Comparison of ENCODE assay signal across 25 mouse cellular contexts in the genomic region with DNA sequence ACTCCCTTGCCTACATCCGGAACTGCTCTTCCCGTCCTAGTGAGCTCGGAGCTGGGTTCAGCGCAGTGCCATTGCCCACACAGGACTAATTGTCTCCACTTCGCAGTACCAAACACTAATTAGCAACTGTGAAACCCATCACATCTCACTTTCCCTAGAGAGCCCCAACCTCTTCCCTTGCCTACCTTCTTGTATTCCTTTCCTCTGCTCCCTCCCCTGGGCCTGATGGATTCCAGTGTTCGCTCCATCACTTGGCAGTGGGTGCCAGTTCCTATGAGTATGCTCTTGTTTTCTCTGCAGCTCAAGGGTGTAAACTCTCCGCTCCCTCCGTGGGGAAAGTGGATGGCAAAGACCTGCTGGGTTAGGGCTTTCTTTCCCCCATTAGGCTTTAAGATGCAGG. TPM values are rescaled to one million over a fixed set of nuclear protein-coding genes. Genes with fewer than 3 reads are reported as not detected.
DNase-seq lines count a peak whose midpoint lies in the region; ATAC-seq and TF ChIP-seq lines count a peak whose summit lies in the region.
"Had no signal": no experiment of that assay in that cellular context is flagged by ENCODE, and none has a peak within 500 bp of the region (broad histone marks: within the 10 kb centered on the region; RNA-seq: fewer than 3 reads in every experiment).

No protein-coding gene starts in this region.

- TF ChIP-seq CTCF in forebrain, postnatal 0 days (IDR thresholded peaks at IDR 0.05; ENCODE audit: low read depth) = no peak
- no peak for TF ChIP-seq CTCF in olfactory bulb, adult 2 months (IDR thresholded peaks at IDR 0.05; ENCODE audit: insufficient read depth, low read depth, low read length)

- WGBS in forebrain, embryonic 10.5 days = 68% methylated on average over 8 of the region's 8 CpGs
- WGBS in forebrain, postnatal 0 days = 60% methylated on average over 8 of the region's 8 CpGs
- WGBS in heart, embryonic 15.5 days = 61% methylated on average over 8 of the region's 8 CpGs
- 72% methylated on average over 8 of the region's 8 CpGs for WGBS in midbrain, embryonic 11.5 days
- WGBS in midbrain, embryonic 16.5 days = 82% methylated on average over 8 of the region's 8 CpGs
- 35% methylated on average over 8 of the region's 8 CpGs for WGBS in olfactory bulb, adult 2 months

- H3K4me3 ChIP-seq in forebrain, embryonic 10.5 days = no peak overlapping the region
- no peak overlapping the region for H3K4me3 ChIP-seq in forebrain, postnatal 0 days (ENCODE audit: low read depth, low read length)
- H3K4me3 ChIP-seq in heart, embryonic 15.5 days = no peak overlapping the region
- no peak overlapping the region for H3K4me3 ChIP-seq in midbrain, embryonic 11.5 days (ENCODE audit: low read depth, low read length)
- no peak overlapping the region for H3K4me3 ChIP-seq in midbrain, embryonic 16.5 days (ENCODE audit: low read depth, low read length)
- H3K4me3 ChIP-seq in olfactory bulb, adult 2 months (ENCODE audit: insufficient read depth, low read depth, low read length) = no peak overlapping the region; the same call in 1 of the 2 replicates
- H3K4me3 ChIP-seq: hindbrain, embryonic 15.5 days; kidney, embryonic 15.5 days; limb, embryonic 13.5 days; liver, embryonic 12.5 days; megakaryocyte, embryonic 14.5 days had no signal

- TF ChIP-seq POLR2A in olfactory bulb, adult 2 months (IDR thresholded peaks at IDR 0.05; ENCODE audit: insufficient read depth, low read depth, low read length) = no peak

- no peak for DNase-seq in forebrain, embryonic 10.5 days (ENCODE audit: extremely low spot score, low spot score)
- DNase-seq in forebrain, postnatal 0 days = no peak
- no peak for DNase-seq in heart, postnatal 10 days
- peak; percentile 61 for DNase-seq in midbrain, embryonic 11.5 days (ENCODE audit: low spot score, missing footprints)
- DNase-seq in kidney, adult 9 months = no peak
- DNase-seq: adrenal gland, postnatal 14 days; cerebellum, adult 9-10 months; gastrocnemius, postnatal 36 days; heart, postnatal 36 days; kidney, postnatal 36 days; lung, adult 2 months; lung, postnatal 14 days; retina, postnatal 1 day; right cerebral cortex, postnatal 25 days; spleen, adult 18-20 months had no signal

- H3K4me2 ChIP-seq in forebrain, postnatal 0 days (ENCODE audit: low read depth) = no peak overlapping the region
- no peak overlapping the region for H3K4me2 ChIP-seq in heart, embryonic 15.5 days
- H3K4me2 ChIP-seq in midbrain, embryonic 11.5 days = no peak overlapping the region
- H3K4me2 ChIP-seq in midbrain, embryonic 16.5 days (ENCODE audit: low read length) = no peak overlapping the region
- H3K4me2 ChIP-seq: hindbrain, embryonic 15.5 days; kidney, embryonic 15.5 days; limb, embryonic 13.5 days; liver, embryonic 12.5 days had no signal

- no peaks in the 10 kb centered on the region for H3K9me3 ChIP-seq in forebrain, embryonic 10.5 days
- no peaks in the 10 kb centered on the region for H3K9me3 ChIP-seq in forebrain, postnatal 0 days (ENCODE audit: low read length)
- H3K9me3 ChIP-seq in heart, embryonic 15.5 days (replicated peaks) = no peaks in the 10 kb centered on the region
- no peaks in the 10 kb centered on the region for H3K9me3 ChIP-seq in midbrain, embryonic 11.5 days (ENCODE audit: control insufficient read depth, low read length)
- H3K9me3 ChIP-seq in midbrain, embryonic 16.5 days (replicated peaks; ENCODE audit: control insufficient read depth, low read length, poor library complexity, severe bottlenecking) = no peaks in the 10 kb centered on the region
- H3K9me3 ChIP-seq: hindbrain, embryonic 15.5 days; kidney, embryonic 15.5 days; limb, embryonic 13.5 days; liver, embryonic 12.5 days had no signal

- H3K27me3 ChIP-seq in forebrain, embryonic 10.5 days (ENCODE audit: poor library complexity, severe bottlenecking) = peaks cover 14% of the 10 kb centered on the region
- H3K27me3 ChIP-seq in forebrain, postnatal 0 days (ENCODE audit: insufficient read depth, low read length) = no peaks in the 10 kb centered on the region; the same call in 1 of the 2 replicates
- no peaks in the 10 kb centered on the region for H3K27me3 ChIP-seq in heart, embryonic 15.5 days
- no peaks in the 10 kb centered on the region for H3K27me3 ChIP-seq in midbrain, embryonic 11.5 days (ENCODE audit: control insufficient read depth, insufficient read depth, low read length)
- no peaks in the 10 kb centered on the region for H3K27me3 ChIP-seq in midbrain, embryonic 16.5 days (ENCODE audit: control insufficient read depth, insufficient read depth, low read depth, low read length)
- H3K27me3 ChIP-seq: hindbrain, embryonic 15.5 days had no signal

- H3K36me3 ChIP-seq in forebrain, embryonic 10.5 days (replicated peaks) = no peaks in the 10 kb centered on the region
- no peaks in the 10 kb centered on the region for H3K36me3 ChIP-seq in forebrain, postnatal 0 days (ENCODE audit: insufficient read depth)
- H3K36me3 ChIP-seq in heart, embryonic 15.5 days = no peaks in the 10 kb centered on the region
- no peaks in the 10 kb centered on the region for H3K36me3 ChIP-seq in midbrain, embryonic 11.5 days (ENCODE audit: control insufficient read depth, insufficient read depth, low read length)
- H3K36me3 ChIP-seq in midbrain, embryonic 16.5 days (ENCODE audit: control insufficient read depth, insufficient read depth, low read length) = no peaks in the 10 kb centered on the region
- H3K36me3 ChIP-seq: hindbrain, embryonic 15.5 days; kidney, embryonic 15.5 days; limb, embryonic 13.5 days; liver, embryonic 12.5 days had no signal

- 0 out of 2 replicates have a peak overlapping the region, but pooled peaks have one; percentile 20 for H3K27ac ChIP-seq in forebrain, embryonic 10.5 days
- no peak overlapping the region for H3K27ac ChIP-seq in forebrain, postnatal 0 days (ENCODE audit: low read depth, low read length)
- H3K27ac ChIP-seq in heart, embryonic 15.5 days = peak overlapping the region; percentile 66
- H3K27ac ChIP-seq in midbrain, embryonic 11.5 days (ENCODE audit: low read depth, low read length) = no peak overlapping the region
- no peak overlapping the region for H3K27ac ChIP-seq in midbrain, embryonic 16.5 days (ENCODE audit: low read length)
- H3K27ac ChIP-seq in olfactory bulb, adult 2 months (ENCODE audit: insufficient read depth, low read depth, low read length) = peak overlapping the region; percentile 79
- H3K27ac ChIP-seq: hindbrain, embryonic 15.5 days; kidney, embryonic 15.5 days; limb, embryonic 13.5 days; liver, embryonic 12.5 days had no signal

- intact Hi-C loops in heart, postnatal 10 days (cut with DNase I) = no loop called here

- no peak for ATAC-seq in forebrain, postnatal 0 days
- no peak for ATAC-seq in heart, embryonic 15.5 days (replicated peaks; ENCODE audit: insufficient number of reproducible peaks, insufficient read depth, low FRiP score, low read depth)
- ATAC-seq in midbrain, embryonic 11.5 days (ENCODE audit: low FRiP score) = no peak
- no peak for ATAC-seq in midbrain, embryonic 16.5 days
- ATAC-seq: intestine, embryonic 16.5 days; liver, embryonic 12.5 days had no signal

- peaks cover 40% of the 10 kb centered on the region for H3K4me1 ChIP-seq in forebrain, embryonic 10.5 days
- no peaks in the 10 kb centered on the region for H3K4me1 ChIP-seq in forebrain, postnatal 0 days (ENCODE audit: insufficient read depth)
- peaks cover 49% of the 10 kb centered on the region for H3K4me1 ChIP-seq in heart, embryonic 15.5 days (replicated peaks)
- peaks cover 15% of the 10 kb centered on the region for H3K4me1 ChIP-seq in midbrain, embryonic 11.5 days (ENCODE audit: control insufficient read depth, insufficient read depth, low read length)
- peaks cover 5% of the 10 kb centered on the region for H3K4me1 ChIP-seq in midbrain, embryonic 16.5 days (ENCODE audit: control insufficient read depth, insufficient read depth, low read length)
- peaks cover 39% of the 10 kb centered on the region for H3K4me1 ChIP-seq in olfactory bulb, adult 2 months (ENCODE audit: control insufficient read depth, insufficient read depth, low read length)

- H3K9ac ChIP-seq in forebrain, postnatal 0 days = no peak overlapping the region
- H3K9ac ChIP-seq in heart, embryonic 15.5 days = no peak overlapping the region
- no peak overlapping the region for H3K9ac ChIP-seq in midbrain, embryonic 11.5 days (ENCODE audit: low read length)
- H3K9ac ChIP-seq in midbrain, embryonic 16.5 days (ENCODE audit: low read depth, low read length) = no peak overlapping the region
- H3K9ac ChIP-seq: hindbrain, embryonic 15.5 days; kidney, embryonic 15.5 days; limb, embryonic 13.5 days; liver, embryonic 12.5 days had no signal

RNA-seq across cellular contexts. Expression of a gene that starts 10.4 kb away (rescaled TPM):
- 5.4 and 7.3 TPM in 2 replicates for polyA plus RNA-seq in forebrain, embryonic 10.5 days (2016; fragmentation: Nextera tagmentation; extraction: Ambion mirVana)
- total RNA-seq in forebrain, postnatal 0 days (2014; rRNA removed) = 12.3 and 16.2 TPM in 2 replicates
- polyA plus RNA-seq in forebrain, postnatal 0 days (2015; fragmentation: Nextera tagmentation; extraction: Ambion mirVana) = 31.4 and 33.4 TPM in 2 replicates
- 43.0 and 46.4 TPM in 2 replicates for polyA plus RNA-seq in heart, embryonic 15.5 days (2015; fragmentation: Nextera tagmentation; extraction: Ambion mirVana)
- total RNA-seq in heart, postnatal 10 days (2021) = 100 to 1,000 TPM; 136 to 146 TPM
- polyA plus RNA-seq in midbrain, embryonic 11.5 days (2014; fragmentation: Nextera tagmentation; extraction: Ambion mirVana) = 30.1 and 32.0 TPM in 2 replicates
- 15.1 and 20.7 TPM in 2 replicates for polyA plus RNA-seq in midbrain, embryonic 16.5 days (2015; fragmentation: Nextera tagmentation; extraction: Ambion mirVana)
- polyA plus RNA-seq in olfactory bulb, adult 2 months (2012; ENCODE audit: insufficient read depth, insufficient read length, low replicate concordance, missing spikeins) = 326 and 491 TPM in 2 replicates

RNA-seq across cellular contexts. Expression of a gene that starts 28.1 kb away (rescaled TPM):
- polyA plus RNA-seq in forebrain, embryonic 10.5 days (2016; fragmentation: Nextera tagmentation; extraction: Ambion mirVana) = 0.12 and 0.24 TPM in 2 replicates
- not detected in 2 replicates for total RNA-seq in forebrain, postnatal 0 days (2014; rRNA removed)
- 0.16 and 0.19 TPM in 2 replicates for polyA plus RNA-seq in forebrain, postnatal 0 days (2015; fragmentation: Nextera tagmentation; extraction: Ambion mirVana)
- polyA plus RNA-seq in heart, embryonic 15.5 days (2015; fragmentation: Nextera tagmentation; extraction: Ambion mirVana) = 0.33 and 0.35 TPM in 2 replicates
- not detected for total RNA-seq in heart, postnatal 10 days (2021)
- 0.10 and 0.18 TPM in 2 replicates for polyA plus RNA-seq in midbrain, embryonic 11.5 days (2014; fragmentation: Nextera tagmentation; extraction: Ambion mirVana)
- 0.38 and 0.47 TPM in 2 replicates for polyA plus RNA-seq in midbrain, embryonic 16.5 days (2015; fragmentation: Nextera tagmentation; extraction: Ambion mirVana)
- polyA plus RNA-seq in olfactory bulb, adult 2 months (2012; ENCODE audit: insufficient read depth, insufficient read length, low replicate concordance, missing spikeins) = not detected in 2 replicates
- total RNA-seq: gastrocnemius, postnatal 36 days had no signal

RNA-seq across cellular contexts. Expression of a gene that starts 35.1 kb away (rescaled TPM):
- 0.16 and 0.22 TPM in 2 replicates for polyA plus RNA-seq in forebrain, embryonic 10.5 days (2016; fragmentation: Nextera tagmentation; extraction: Ambion mirVana)
- 0.38 TPM in 1 of 2 replicates, not detected in the other for total RNA-seq in forebrain, postnatal 0 days (2014; rRNA removed)
- polyA plus RNA-seq in forebrain, postnatal 0 days (2015; fragmentation: Nextera tagmentation; extraction: Ambion mirVana) = 0.30 and 0.67 TPM in 2 replicates
- 0.63 and 1.7 TPM in 2 replicates for polyA plus RNA-seq in heart, embryonic 15.5 days (2015; fragmentation: Nextera tagmentation; extraction: Ambion mirVana)
- 10 to 100 TPM; 11.0 to 18.1 TPM for total RNA-seq in heart, postnatal 10 days (2021)
- 0.12 TPM in 2 replicates for polyA plus RNA-seq in midbrain, embryonic 11.5 days (2014; fragmentation: Nextera tagmentation; extraction: Ambion mirVana)
- 0.20 and 0.63 TPM in 2 replicates for polyA plus RNA-seq in midbrain, embryonic 16.5 days (2015; fragmentation: Nextera tagmentation; extraction: Ambion mirVana)
- not detected in 2 replicates for polyA plus RNA-seq in olfactory bulb, adult 2 months (2012; ENCODE audit: insufficient read depth, insufficient read length, low replicate concordance, missing spikeins)
- total RNA-seq: left cerebral cortex, postnatal 25 days had no signal

RNA-seq across cellular contexts. Expression of a gene that starts 35.3 kb away (rescaled TPM):
- polyA plus RNA-seq in forebrain, embryonic 10.5 days (2016; fragmentation: Nextera tagmentation; extraction: Ambion mirVana) = 266 and 273 TPM in 2 replicates
- 195 and 197 TPM in 2 replicates for total RNA-seq in forebrain, postnatal 0 days (2014; rRNA removed)
- 285 and 302 TPM in 2 replicates for polyA plus RNA-seq in forebrain, postnatal 0 days (2015; fragmentation: Nextera tagmentation; extraction: Ambion mirVana)
- 525 and 563 TPM in 2 replicates for polyA plus RNA-seq in heart, embryonic 15.5 days (2015; fragmentation: Nextera tagmentation; extraction: Ambion mirVana)
- 1,000 to 10,000 TPM in 1 of 2 experiments, 100 to 1,000 TPM in 1; 973 to 1,003 TPM for total RNA-seq in heart, postnatal 10 days (2021)
- 291 and 314 TPM in 2 replicates for polyA plus RNA-seq in midbrain, embryonic 11.5 days (2014; fragmentation: Nextera tagmentation; extraction: Ambion mirVana)
- 284 and 311 TPM in 2 replicates for polyA plus RNA-seq in midbrain, embryonic 16.5 days (2015; fragmentation: Nextera tagmentation; extraction: Ambion mirVana)
- not detected in 2 replicates for polyA plus RNA-seq in olfactory bulb, adult 2 months (2012; ENCODE audit: insufficient read depth, insufficient read length, low replicate concordance, missing spikeins)

RNA-seq across cellular contexts. Expression of a gene that starts 36.7 kb away (rescaled TPM):
- polyA plus RNA-seq in forebrain, embryonic 10.5 days (2016; fragmentation: Nextera tagmentation; extraction: Ambion mirVana) = 31.0 and 37.2 TPM in 2 replicates
- 46.5 and 62.7 TPM in 2 replicates for total RNA-seq in forebrain, postnatal 0 days (2014; rRNA removed)
- 39.8 and 41.7 TPM in 2 replicates for polyA plus RNA-seq in forebrain, postnatal 0 days (2015; fragmentation: Nextera tagmentation; extraction: Ambion mirVana)
- 55.6 and 57.9 TPM in 2 replicates for polyA plus RNA-seq in heart, embryonic 15.5 days (2015; fragmentation: Nextera tagmentation; extraction: Ambion mirVana)
- total RNA-seq in heart, postnatal 10 days (2021) = 10 to 100 TPM; 88.9 to 95.9 TPM
- 24.0 and 24.7 TPM in 2 replicates for polyA plus RNA-seq in midbrain, embryonic 11.5 days (2014; fragmentation: Nextera tagmentation; extraction: Ambion mirVana)
- 46.8 and 58.3 TPM in 2 replicates for polyA plus RNA-seq in midbrain, embryonic 16.5 days (2015; fragmentation: Nextera tagmentation; extraction: Ambion mirVana)
- not detected in 2 replicates for polyA plus RNA-seq in olfactory bulb, adult 2 months (2012; ENCODE audit: insufficient read depth, insufficient read length, low replicate concordance, missing spikeins)

Comparison
In these comparisons a context has a peak if more than half of its experiments do, and no peak if none do; other contexts are left out.
1. H3K27ac ChIP-seq: peak in forebrain, embryonic 10.5 days (single experiment), heart, embryonic 15.5 days (single experiment) and olfactory bulb, adult 2 months (single experiment); none in forebrain, postnatal 0 days (single experiment), midbrain, embryonic 11.5 days (single experiment) and midbrain, embryonic 16.5 days (single experiment).